Mouse (Mus musculus): ENCODE measurements at regions not wholly inside any gene's neighbourhood (a gene's known extent, or its start where the extent isn't known, plus 50 kb on each side); places are given as distances from the start of the nearest gene placed in this dataset. TPM values are rescaled to one million over a fixed set of nuclear protein-coding genes. Genes with fewer than 3 reads are reported as not detected.
A peak's percentile ranks its signal among the peaks of the same experiment; 100 is the strongest.

DNA sequence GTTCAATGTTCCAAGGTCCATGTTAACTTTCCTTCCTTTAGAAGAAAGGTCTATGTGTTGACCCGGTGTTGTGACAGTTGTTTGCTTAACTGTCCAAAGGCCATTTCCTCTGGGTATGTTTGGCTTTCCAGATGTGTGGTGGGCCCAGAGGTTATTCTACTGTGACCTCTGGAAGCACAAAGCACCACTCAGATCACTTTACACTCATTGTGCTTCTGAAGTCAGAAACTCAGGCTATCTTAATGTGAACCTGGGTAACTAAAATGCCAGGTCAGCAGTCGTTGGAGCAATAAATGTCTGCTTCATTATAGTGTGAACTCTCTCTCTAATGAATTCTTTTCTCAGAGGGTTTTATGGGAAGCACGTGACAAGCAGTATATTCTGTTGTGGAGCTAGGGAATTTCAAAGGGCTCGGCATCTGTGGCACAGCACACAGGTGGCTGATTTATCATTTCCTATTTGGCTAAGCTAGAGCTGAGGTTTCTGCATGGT lies 68.5 kb upstream of the Klf12 start:
- Histone ChIP-seq H3K27ac (replicated peaks; ENCODE audit: low read depth, low read length) (peak overlapping the region; percentile 53; the same call in 1 of the 2 replicates), H3K4me2 (replicated peaks; ENCODE audit: low read depth, low read length, severe bottlenecking) (no peak overlapping the region), H3K4me3 (replicated peaks; ENCODE audit: low read length) (no peak overlapping the region), H3K36me3 (ENCODE audit: control insufficient read depth, insufficient read depth, low read length) (no peaks in the 10 kb centered on the region), H3K9ac (ENCODE audit: low read depth, low read length, severe bottlenecking) (no peak overlapping the region), H3K4me1 (ENCODE audit: control insufficient read depth, insufficient read depth, low read length) (peaks cover 13% of the 10 kb centered on the region), H3K9me3 (ENCODE audit: control insufficient read depth, low read length) (no peaks in the 10 kb centered on the region), H3K27me3 (ENCODE audit: control insufficient read depth, insufficient read depth, low read length) (no peaks in the 10 kb centered on the region)
- ATAC-seq (ENCODE audit: low FRiP score, low read depth) (peak; percentile 37; the same call in 1 of the 2 replicates), DNase-seq (ENCODE audit: low spot score) (no peak)
- TF ChIP-seq POLR2A (IDR thresholded peaks at IDR 0.05; ENCODE audit: borderline replicate concordance, extremely low read depth, insufficient read depth, insufficient read length) = no peak
- WGBS = 5% methylated on average over 4 of the region's 4 CpGs

DNA sequence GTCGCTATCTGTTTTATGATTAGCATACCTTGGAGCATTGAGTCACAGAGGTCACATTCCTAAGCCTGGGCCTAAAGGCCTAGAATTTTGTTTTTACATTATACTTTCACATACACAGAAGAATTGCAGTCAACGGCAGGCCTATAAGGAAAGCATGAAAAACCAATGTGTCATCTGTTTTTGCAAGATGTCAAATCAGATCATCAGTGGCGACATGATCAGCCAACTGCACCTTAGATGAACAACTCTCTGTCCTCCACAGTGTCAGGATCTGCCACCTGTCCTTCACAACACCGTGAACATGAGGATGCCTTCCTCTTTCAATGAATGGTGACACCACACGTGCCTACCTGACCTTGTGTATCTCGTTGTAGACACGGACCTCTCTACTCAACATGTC lies 66.5 kb upstream of the Klf12 start:
- H3K4me3 ChIP-seq (replicated peaks; ENCODE audit: low read length) = no peak overlapping the region
- H3K9ac ChIP-seq (ENCODE audit: low read depth, low read length, severe bottlenecking) = no peak overlapping the region
- no peak overlapping the region for H3K27ac ChIP-seq (replicated peaks; ENCODE audit: low read depth, low read length)
- WGBS = 88% methylated on average over 7 of the region's 7 CpGs
- no peak for ATAC-seq (ENCODE audit: low FRiP score, low read depth)
- H3K27me3 ChIP-seq (ENCODE audit: control insufficient read depth, insufficient read depth, low read length) = no peaks in the 10 kb centered on the region
- no peak for DNase-seq (ENCODE audit: low spot score)
- no peak overlapping the region for H3K4me2 ChIP-seq (replicated peaks; ENCODE audit: low read depth, low read length, severe bottlenecking)
- no peaks in the 10 kb centered on the region for H3K9me3 ChIP-seq (ENCODE audit: control insufficient read depth, low read length)
- no peaks in the 10 kb centered on the region for H3K36me3 ChIP-seq (ENCODE audit: control insufficient read depth, insufficient read depth, low read length)
- H3K4me1 ChIP-seq (ENCODE audit: control insufficient read depth, insufficient read depth, low read length) = peaks cover 13% of the 10 kb centered on the region
- no peak for TF ChIP-seq POLR2A (IDR thresholded peaks at IDR 0.05; ENCODE audit: borderline replicate concordance, extremely low read depth, insufficient read depth, insufficient read length)

DNA sequence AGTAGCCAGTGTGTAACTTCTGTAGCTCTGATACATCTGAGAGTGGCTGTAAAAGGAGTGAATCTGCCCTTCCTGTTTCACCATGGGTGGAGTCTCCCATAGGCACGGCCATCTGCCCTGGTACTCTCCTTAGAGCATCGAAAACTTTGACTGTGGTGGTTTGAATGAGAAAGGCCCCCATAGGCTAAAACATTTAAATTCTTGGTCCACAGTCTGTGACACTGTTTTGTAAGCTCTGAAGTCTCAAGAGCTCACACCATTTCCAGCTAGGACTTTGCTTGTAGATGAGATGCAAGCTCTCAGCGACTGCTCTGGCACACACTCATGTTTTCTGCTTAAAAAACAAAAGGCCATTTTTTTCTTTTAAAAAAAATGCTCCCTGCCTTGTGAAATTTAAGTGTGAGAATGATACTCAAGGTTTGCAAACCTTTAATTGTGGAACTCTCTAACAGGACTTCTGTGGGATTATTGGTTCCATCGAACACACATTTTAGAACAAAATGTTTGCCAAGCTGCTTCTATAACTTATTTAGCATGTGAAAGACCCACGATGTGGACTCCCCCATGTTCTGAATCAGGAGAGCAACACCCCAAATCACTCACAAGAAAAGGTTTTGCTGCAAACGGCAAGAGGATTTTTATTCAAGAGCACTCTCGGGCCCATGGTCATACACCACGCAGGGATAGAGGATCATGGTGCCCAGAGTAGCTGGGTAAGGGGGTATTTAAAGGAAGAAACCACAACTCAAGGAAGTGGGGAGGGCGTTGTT lies 65.7 kb upstream of the Klf12 start:
- Histone ChIP-seq H3K36me3 (ENCODE audit: control insufficient read depth, insufficient read depth, low read length) (no peaks in the 10 kb centered on the region), H3K9me3 (ENCODE audit: control insufficient read depth, low read length) (no peaks in the 10 kb centered on the region), H3K4me1 (ENCODE audit: control insufficient read depth, insufficient read depth, low read length) (peaks cover 13% of the 10 kb centered on the region), H3K4me2 (replicated peaks; ENCODE audit: low read depth, low read length, severe bottlenecking) (no peak overlapping the region), H3K9ac (ENCODE audit: low read depth, low read length, severe bottlenecking) (no peak overlapping the region), H3K4me3 (replicated peaks; ENCODE audit: low read length) (no peak overlapping the region), H3K27ac (replicated peaks; ENCODE audit: low read depth, low read length) (no peak overlapping the region), H3K27me3 (ENCODE audit: control insufficient read depth, insufficient read depth, low read length) (no peaks in the 10 kb centered on the region)
- ATAC-seq (ENCODE audit: low FRiP score, low read depth) (no peak), DNase-seq (ENCODE audit: low spot score) (no peak)
- 88% methylated on average over 9 of the region's 9 CpGs for WGBS
- TF ChIP-seq POLR2A (IDR thresholded peaks at IDR 0.05; ENCODE audit: borderline replicate concordance, extremely low read depth, insufficient read depth, insufficient read length) = no peak

DNA sequence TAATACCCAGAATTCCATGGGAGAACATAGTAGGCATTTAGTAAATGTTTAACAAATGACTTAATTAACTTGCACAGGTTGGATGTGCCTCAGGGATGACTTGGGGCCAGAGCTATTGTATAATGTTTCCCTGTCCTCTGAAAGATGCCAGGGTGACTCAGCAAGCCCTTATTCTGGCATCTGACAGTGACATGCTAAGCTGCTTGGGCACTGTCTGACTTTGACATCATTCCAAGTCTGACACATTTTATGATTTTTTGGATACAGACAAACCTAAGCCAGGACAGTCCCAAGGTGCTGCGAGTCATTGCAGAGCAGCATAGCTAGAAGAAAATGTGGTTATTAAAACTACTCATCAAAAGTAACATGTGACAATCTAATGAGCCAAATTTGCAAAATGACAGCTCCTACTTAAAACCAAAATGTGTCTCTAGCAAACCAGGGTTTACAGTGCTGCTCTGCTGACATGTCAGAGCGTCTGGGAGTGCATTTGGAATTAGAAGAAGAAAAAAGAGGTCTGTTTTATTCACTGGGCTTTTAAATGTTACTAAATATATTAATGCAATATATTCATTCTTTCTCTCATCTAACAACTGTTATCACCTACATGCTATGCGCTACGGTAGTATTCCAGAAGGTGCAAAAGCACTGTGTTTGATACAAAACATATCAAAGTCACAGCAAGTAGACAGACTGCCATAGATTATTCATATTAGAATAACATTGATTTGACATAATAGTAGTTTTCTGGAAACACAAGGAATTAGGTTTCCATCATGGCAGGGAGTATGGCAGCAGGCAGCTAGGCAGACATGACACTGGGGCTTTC lies 64.1 kb upstream of the Klf12 start:
- DNase-seq (ENCODE audit: low spot score) (no peak), ATAC-seq (ENCODE audit: low FRiP score, low read depth) (no peak)
- Histone ChIP-seq H3K4me3 (replicated peaks; ENCODE audit: low read length) (no peak overlapping the region), H3K9ac (ENCODE audit: low read depth, low read length, severe bottlenecking) (no peak overlapping the region), H3K4me2 (replicated peaks; ENCODE audit: low read depth, low read length, severe bottlenecking) (no peak overlapping the region), H3K4me1 (ENCODE audit: control insufficient read depth, insufficient read depth, low read length) (peaks cover 8% of the 10 kb centered on the region), H3K27ac (replicated peaks; ENCODE audit: low read depth, low read length) (no peak overlapping the region), H3K36me3 (ENCODE audit: control insufficient read depth, insufficient read depth, low read length) (no peaks in the 10 kb centered on the region), H3K27me3 (ENCODE audit: control insufficient read depth, insufficient read depth, low read length) (no peaks in the 10 kb centered on the region), H3K9me3 (ENCODE audit: control insufficient read depth, low read length) (no peaks in the 10 kb centered on the region)
- 80% methylated on average over 4 of the region's 4 CpGs for WGBS
- TF ChIP-seq POLR2A (IDR thresholded peaks at IDR 0.05; ENCODE audit: borderline replicate concordance, extremely low read depth, insufficient read depth, insufficient read length) = no peak

DNA sequence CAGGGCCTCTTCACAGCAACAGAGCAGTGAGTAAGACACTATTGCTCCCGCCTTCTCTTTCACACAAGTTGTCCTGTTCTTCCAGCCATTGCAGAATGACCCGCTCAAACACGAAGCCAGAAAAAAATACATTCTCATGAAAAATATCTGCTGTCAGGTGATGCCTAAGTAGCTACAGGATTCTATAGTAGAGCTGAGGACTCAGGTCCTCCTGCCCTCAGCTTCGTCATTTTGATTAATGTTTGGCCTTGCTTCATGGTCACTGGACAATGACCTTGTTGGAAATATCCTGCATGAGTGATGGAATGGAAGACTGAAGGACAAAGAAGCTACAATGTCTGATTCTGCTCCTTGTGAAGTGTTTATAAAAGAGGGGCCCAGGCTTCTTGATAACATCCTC lies 52.4 kb upstream of the Klf12 start:
- no peak for TF ChIP-seq POLR2A (IDR thresholded peaks at IDR 0.05; ENCODE audit: borderline replicate concordance, extremely low read depth, insufficient read depth, insufficient read length)
- no peaks in the 10 kb centered on the region for H3K36me3 ChIP-seq (ENCODE audit: control insufficient read depth, insufficient read depth, low read length)
- no peaks in the 10 kb centered on the region for H3K27me3 ChIP-seq (ENCODE audit: control insufficient read depth, insufficient read depth, low read length)
- no peak overlapping the region for H3K9ac ChIP-seq (ENCODE audit: low read depth, low read length, severe bottlenecking)
- H3K4me1 ChIP-seq (ENCODE audit: control insufficient read depth, insufficient read depth, low read length) = no peaks in the 10 kb centered on the region
- WGBS = 96% methylated on average over 4 of the region's 4 CpGs
- H3K27ac ChIP-seq (replicated peaks; ENCODE audit: low read depth, low read length) = no peak overlapping the region
- DNase-seq (ENCODE audit: low spot score) (no peak), ATAC-seq (ENCODE audit: low FRiP score, low read depth) (no peak)
- no peaks in the 10 kb centered on the region for H3K9me3 ChIP-seq (ENCODE audit: control insufficient read depth, low read length)
- H3K4me3 ChIP-seq (replicated peaks; ENCODE audit: low read length) = no peak overlapping the region
- no peak overlapping the region for H3K4me2 ChIP-seq (replicated peaks; ENCODE audit: low read depth, low read length, severe bottlenecking)

Small RNAs in the stretch of these regions (microRNA-seq; reads per million reads assigned to microRNA genes)
- gene Gm22401 = not detected
